Mouse (Mus musculus): ENCODE results near the gene Commd3. TPM values are rescaled to one million over a fixed set of nuclear protein-coding genes. Genes with fewer than 3 reads are reported as not detected.

Commd3 gene
- polyA plus RNA-seq, 1 experiment from 2014 or later, result 250 TPM

DNA sequence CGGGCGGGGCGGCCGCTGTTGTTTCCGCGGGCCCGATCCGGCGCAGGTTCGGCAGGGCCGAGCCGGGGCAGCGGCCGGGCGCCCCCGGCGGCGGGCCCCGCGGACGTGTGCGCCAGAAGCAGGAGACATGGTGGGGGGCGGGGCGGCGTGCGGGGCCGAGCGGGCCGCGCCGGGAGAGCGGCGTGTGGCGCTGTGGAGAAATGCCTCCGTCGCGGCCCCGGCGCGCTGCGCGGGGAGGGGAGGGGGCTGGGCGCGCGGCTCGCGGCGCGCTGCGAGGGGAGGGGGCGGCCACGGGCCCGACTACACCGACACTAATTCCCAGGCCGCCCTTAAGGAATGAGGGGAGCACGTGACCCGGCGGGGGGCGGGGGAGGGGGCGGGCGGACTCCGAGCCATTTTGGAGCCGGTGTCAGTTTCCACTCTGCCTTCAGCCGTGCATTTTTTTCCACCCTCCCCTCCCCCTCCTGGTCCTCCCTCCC is 4.3 kb downstream of the Commd3 start:
- Histone ChIP-seq H3K27me3 (peaks cover 26% of the 10 kb centered on the region), H3K9me3 (no peaks in the 10 kb centered on the region), H3K4me1 (peaks cover 38% of the 10 kb centered on the region), H3K9ac (peak overlapping the region; percentile 89), H3K4me2 (replicated peaks) (peak overlapping the region; percentile 80), H3K27ac (peak overlapping the region; percentile 88; the same call in 1 of the 2 replicates), H3K4me3 (peak overlapping the region; percentile 83), H3K36me3 (no peaks in the 10 kb centered on the region)
- WGBS, result 1% methylated on average over 32 of the region's 64 CpGs
- peak; percentile 92 for ATAC-seq (ENCODE audit: low FRiP score, low read depth)

DNA sequence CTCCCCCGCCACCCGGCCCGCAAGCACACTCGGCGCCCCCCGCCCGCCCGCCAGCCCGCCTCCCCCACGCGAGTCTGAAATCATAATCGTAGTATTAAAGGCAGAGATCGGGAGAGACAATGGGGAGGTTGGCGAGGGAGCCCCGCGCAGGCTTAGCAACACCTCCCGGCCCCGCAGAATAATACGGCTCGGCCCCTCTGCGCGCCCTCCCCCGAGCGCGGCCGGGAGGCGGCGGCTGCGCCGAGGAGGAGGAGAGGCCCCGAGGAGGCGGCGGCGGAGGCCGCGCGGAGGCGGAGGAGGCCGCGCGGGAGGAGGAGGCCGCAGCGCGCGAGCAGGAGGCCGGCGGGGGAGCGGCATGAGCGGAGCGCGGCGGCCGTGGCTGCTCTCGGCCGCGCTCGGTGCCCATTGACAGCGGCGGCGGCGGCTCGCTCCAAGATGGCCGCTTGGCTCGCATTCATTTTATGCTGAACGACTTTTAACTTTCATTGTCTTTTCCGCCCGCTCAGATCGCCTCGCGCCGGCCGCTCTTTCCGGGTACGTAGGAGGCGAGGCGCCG is 4.8 kb downstream of the Commd3 start, which contains the start of gene Bmi1:
Gene Bmi1 (plus strand): TSS at position 83 of the 556 bp plus-strand sequence.
- ATAC-seq (ENCODE audit: low FRiP score, low read depth), result peak; percentile 68
- Histone ChIP-seq H3K4me1 (peaks cover 38% of the 10 kb centered on the region), H3K4me3 (peak within 1 kb of the TSS; percentile 83), H3K9ac (peak within 1 kb of the TSS; percentile 89), H3K27me3 (peaks cover 26% of the 10 kb centered on the region), H3K9me3 (no peaks in the 10 kb centered on the region), H3K36me3 (no peaks in the 10 kb centered on the region), H3K27ac (peak within 1 kb of the TSS; percentile 88), H3K4me2 (replicated peaks) (peak within 1 kb of the TSS; percentile 80)
- 2% methylated on average over 57 of the region's 77 CpGs for WGBS

DNA sequence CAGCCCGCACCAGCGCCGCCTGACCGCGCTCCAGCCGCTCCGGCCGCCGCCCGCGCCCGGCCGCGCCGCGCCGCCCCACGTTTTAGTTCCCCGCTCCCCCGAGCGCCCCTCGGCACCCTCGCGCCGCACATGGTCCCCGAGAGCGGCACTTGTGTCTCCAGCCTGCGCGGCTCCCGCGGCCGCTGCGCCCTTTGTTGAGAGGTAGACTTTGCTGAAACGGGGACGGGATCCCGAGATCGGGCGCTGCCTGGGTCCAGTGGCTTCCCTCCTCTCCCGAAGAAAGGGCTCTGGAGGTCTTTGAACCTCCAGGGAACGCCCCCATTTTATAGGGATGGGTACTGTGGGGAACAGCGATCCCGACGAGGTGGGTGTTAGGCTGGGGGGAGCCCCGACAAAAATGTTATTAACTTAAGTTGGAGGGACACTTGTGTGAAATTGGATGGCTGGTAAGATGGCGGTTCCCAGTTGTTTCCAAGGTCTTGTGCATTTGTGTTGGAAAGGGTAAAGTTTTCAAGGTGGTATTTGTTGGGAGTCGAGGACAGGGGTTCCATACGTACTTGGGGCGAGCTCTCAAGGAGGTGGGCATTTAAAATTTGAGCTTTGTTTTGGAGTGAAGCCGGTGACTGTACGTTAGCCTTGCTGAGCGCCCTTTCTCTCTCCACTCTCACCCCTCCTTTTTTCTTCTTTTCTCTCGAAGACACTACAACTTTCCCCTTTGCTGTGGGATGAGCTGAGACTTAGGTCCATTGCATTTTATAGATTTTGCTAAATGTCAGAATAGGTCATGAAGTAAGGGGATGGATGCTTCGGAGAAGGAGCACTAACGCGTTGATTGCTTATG is 5.7 kb downstream of the Commd3 start:
- peaks cover 2% of the 10 kb centered on the region; the same call in 1 of the 2 replicates for H3K36me3 ChIP-seq
- no peak for ATAC-seq (ENCODE audit: low FRiP score, low read depth)
- H3K9me3 ChIP-seq, result no peaks in the 10 kb centered on the region
- peaks cover 31% of the 10 kb centered on the region for H3K27me3 ChIP-seq
- peaks cover 38% of the 10 kb centered on the region for H3K4me1 ChIP-seq
- H3K9ac ChIP-seq, result peak overlapping the region; percentile 89
- peak overlapping the region; percentile 83 for H3K4me3 ChIP-seq
- H3K4me2 ChIP-seq (replicated peaks), result peak overlapping the region; percentile 80
- H3K27ac ChIP-seq, result no peak overlapping the region
- under 1% methylated on average over 49 of the region's 55 CpGs for WGBS

DNA sequence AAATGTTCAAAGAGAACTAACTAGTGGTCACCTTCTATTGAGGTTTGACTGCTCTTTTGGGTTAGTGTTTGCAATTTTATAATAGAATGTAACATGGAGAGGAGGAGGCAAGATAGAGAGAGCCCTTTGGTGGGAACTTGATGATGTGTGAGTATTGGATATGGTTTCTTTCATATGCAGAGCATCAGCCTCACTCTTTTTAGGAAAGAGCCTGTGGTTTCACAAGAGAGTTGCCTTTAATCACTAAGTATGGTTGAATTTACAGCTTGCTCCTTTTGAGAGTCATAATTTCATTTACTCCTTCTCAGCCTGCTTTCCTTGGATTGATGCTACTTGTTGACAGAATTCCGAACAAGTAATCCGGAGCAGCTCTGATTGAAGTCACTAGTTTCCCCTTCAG is 7.5 kb downstream of the Commd3 start:
- H3K36me3 ChIP-seq, result peaks cover 11% of the 10 kb centered on the region
- H3K4me2 ChIP-seq (replicated peaks), result no peak overlapping the region
- peaks cover 38% of the 10 kb centered on the region for H3K27me3 ChIP-seq
- peaks cover 25% of the 10 kb centered on the region for H3K4me1 ChIP-seq
- no peak overlapping the region for H3K4me3 ChIP-seq
- H3K27ac ChIP-seq, result no peak overlapping the region
- H3K9ac ChIP-seq, result no peak overlapping the region
- WGBS, result 41% methylated on average over 2 of the region's 2 CpGs
- no peaks in the 10 kb centered on the region for H3K9me3 ChIP-seq
- no peak for ATAC-seq (ENCODE audit: low FRiP score, low read depth)

DNA sequence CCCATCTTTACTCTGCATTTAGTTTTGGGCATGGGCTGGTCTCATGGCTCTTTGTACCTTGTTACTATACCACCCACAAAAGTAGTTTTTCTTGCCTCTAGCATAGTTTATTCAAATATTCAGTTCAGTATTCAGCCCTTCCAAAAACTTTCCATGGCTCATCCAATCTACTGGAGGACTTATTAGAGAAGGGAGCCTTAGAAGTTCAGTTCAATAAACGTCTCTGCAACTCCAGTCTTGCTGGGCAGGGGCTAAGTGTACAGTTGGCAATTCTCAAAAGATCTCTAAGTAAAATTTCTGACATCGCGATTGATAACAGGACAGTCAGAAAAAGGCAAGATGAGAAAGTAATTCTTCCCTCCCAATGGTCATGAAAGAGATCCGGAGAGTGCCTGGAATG is 8.3 kb downstream of the Commd3 start:
- no peak overlapping the region for H3K27ac ChIP-seq
- peaks cover 11% of the 10 kb centered on the region for H3K36me3 ChIP-seq
- peak overlapping the region; percentile 75 for H3K4me2 ChIP-seq (replicated peaks)
- ATAC-seq (ENCODE audit: low FRiP score, low read depth), result no peak
- WGBS, result 1% methylated on average over 4 of the region's 4 CpGs
- peak overlapping the region; percentile 56 for H3K9ac ChIP-seq
- peaks cover 25% of the 10 kb centered on the region for H3K4me1 ChIP-seq
- peak overlapping the region; percentile 47 for H3K4me3 ChIP-seq
- H3K27me3 ChIP-seq, result peaks cover 38% of the 10 kb centered on the region
- no peaks in the 10 kb centered on the region for H3K9me3 ChIP-seq

DNA sequence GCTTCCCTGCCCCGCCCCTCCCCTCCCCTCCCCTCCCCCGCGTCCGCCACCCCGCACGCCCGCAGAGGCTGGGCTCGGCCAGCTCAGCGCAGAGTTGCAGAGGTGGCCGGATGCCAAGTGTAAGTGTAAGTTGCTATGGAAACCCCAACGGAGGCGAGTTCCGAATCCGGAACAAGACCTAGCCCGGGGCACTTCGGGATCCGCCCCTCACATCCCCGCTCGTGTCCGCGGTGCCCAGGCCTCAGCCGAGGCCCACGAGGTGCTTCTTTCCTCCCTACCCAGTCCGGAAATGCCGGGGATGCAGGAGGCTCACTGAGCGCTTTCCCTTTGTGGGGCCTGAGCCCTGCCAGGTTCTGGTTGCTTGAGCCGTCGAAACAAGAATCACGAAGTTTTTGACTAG is 8.8 kb downstream of the Commd3 start:
- Histone ChIP-seq H3K4me2 (replicated peaks) (peak overlapping the region; percentile 75), H3K27me3 (peaks cover 40% of the 10 kb centered on the region), H3K4me3 (peak overlapping the region; percentile 47), H3K36me3 (peaks cover 11% of the 10 kb centered on the region), H3K27ac (no peak overlapping the region), H3K9me3 (no peaks in the 10 kb centered on the region), H3K9ac (peak overlapping the region; percentile 56), H3K4me1 (peaks cover 20% of the 10 kb centered on the region)
- no peak for ATAC-seq (ENCODE audit: low FRiP score, low read depth)
- WGBS, result under 1% methylated on average over 29 of the region's 29 CpGs

DNA sequence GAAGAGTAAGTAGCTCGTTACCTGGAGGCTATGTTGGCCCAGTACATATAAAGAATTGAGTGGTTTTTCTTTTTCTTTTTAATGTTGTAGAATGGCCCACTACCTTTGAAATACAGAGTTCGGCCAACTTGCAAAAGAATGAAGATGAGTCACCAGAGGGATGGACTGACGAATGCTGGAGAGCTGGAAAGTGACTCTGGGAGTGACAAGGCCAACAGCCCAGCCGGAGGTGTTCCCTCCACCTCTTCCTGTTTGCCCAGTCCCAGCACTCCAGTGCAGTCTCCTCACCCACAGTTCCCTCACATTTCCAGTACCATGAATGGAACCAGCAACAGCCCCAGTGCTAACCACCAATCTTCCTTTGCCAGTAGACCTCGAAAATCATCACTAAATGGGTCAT is 11.9 kb downstream of the Commd3 start:
- Histone ChIP-seq H3K9me3 (no peaks in the 10 kb centered on the region), H3K27me3 (peaks cover 65% of the 10 kb centered on the region), H3K9ac (no peak overlapping the region), H3K4me3 (no peak overlapping the region), H3K36me3 (peaks cover 11% of the 10 kb centered on the region), H3K4me2 (replicated peaks) (no peak overlapping the region), H3K4me1 (peaks cover 18% of the 10 kb centered on the region), H3K27ac (no peak overlapping the region)
- 60% methylated on average over 5 of the region's 5 CpGs for WGBS
- ATAC-seq (ENCODE audit: low FRiP score, low read depth), result no peak

DNA sequence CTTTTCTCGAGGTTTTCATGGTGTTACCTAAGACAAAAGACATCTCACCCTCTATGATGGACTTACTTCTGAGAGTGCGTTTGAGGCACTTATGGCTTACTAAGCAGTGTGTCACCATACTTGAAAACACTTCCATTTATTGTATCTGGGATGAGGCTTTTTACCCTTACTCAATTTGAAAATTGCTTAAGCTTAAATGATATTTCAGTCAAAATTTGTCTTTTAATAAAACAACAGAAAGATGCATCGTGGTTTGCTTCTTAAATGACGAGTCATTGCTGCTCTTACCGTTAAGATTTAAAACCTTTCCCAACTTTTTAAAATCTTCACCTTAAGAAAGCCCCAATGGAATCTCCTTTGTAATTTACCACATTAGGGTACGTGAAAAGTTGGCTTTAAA is 14.2 kb downstream of the Commd3 start:
- Histone ChIP-seq H3K4me2 (replicated peaks) (no peak overlapping the region), H3K27ac (no peak overlapping the region), H3K4me1 (peaks cover 20% of the 10 kb centered on the region), H3K9me3 (no peaks in the 10 kb centered on the region), H3K9ac (no peak overlapping the region), H3K4me3 (no peak overlapping the region), H3K36me3 (peaks cover 11% of the 10 kb centered on the region), H3K27me3 (peaks cover 68% of the 10 kb centered on the region)
- no peak for ATAC-seq (ENCODE audit: low FRiP score, low read depth)
- WGBS, result 38% methylated on average over 6 of the region's 6 CpGs

DNA sequence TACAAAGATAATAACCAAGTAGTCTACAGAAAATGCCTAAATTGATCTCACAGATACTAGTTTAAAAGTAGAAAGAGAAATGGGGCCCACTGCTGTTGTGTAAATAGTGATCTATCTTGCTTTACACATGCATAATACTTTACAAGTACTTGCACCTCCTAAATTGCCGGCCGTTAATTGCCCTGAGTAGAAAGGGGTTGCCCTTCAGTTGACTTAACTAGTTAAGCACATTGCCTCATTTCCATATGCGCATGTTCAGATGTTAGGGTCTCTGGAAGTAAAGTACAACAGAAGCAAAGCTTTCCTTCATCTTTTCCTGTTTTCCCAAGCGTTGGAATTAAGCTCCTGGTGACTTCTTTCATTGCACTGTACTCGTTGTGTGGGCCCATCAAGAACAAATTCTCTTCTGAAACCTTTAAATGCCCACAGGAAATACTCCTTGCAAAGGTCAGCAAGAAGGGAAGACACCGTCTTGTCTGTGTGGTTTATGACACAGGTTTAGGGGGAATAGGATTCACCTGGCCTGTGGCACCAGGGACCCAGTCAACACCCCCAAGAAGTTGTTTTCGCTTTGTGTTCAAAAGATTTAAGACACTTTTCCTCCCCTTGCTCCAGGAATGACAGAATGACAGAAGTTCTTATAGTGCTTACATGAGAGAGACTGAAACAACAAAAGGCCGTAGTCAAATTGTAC is 14.8 kb downstream of the Commd3 start:
- no peaks in the 10 kb centered on the region for H3K9me3 ChIP-seq
- no peak overlapping the region for H3K27ac ChIP-seq
- H3K4me2 ChIP-seq (replicated peaks), result no peak overlapping the region
- WGBS, result 19% methylated on average over 8 of the region's 8 CpGs
- no peak for ATAC-seq (ENCODE audit: low FRiP score, low read depth)
- H3K27me3 ChIP-seq, result peaks cover 69% of the 10 kb centered on the region
- no peak overlapping the region for H3K4me3 ChIP-seq
- H3K36me3 ChIP-seq, result peaks cover 11% of the 10 kb centered on the region
- peaks cover 20% of the 10 kb centered on the region for H3K4me1 ChIP-seq
- no peak overlapping the region for H3K9ac ChIP-seq

DNA sequence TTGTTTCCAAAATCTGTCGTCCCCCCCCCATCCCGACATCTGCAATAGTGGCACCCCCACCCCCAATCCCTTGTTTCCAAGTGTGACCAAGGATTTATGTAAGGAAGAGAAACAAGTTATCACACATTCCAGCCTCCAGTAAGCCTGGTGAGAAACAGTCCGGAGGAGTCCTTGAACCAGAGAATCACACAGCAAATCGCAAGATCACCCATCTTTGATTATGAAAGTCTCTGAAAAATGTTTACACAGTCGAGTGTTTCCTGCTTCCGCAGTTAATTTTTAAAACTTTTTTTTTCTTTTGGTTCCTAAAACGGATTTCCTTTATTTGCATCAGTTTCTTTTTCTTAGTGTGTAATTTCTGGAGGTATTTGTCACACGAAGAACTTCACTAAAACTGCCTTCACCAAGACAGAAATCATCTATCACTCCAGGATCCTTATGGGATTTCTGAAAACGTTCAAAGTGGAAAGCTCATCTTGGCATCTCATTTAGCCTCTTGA is 15.5 kb downstream of the Commd3 start:
- Histone ChIP-seq H3K4me1 (peaks cover 20% of the 10 kb centered on the region), H3K4me3 (no peak overlapping the region), H3K9me3 (no peaks in the 10 kb centered on the region), H3K27me3 (peaks cover 72% of the 10 kb centered on the region), H3K9ac (no peak overlapping the region), H3K4me2 (replicated peaks) (no peak overlapping the region), H3K27ac (no peak overlapping the region), H3K36me3 (peaks cover 8% of the 10 kb centered on the region)
- no peak for ATAC-seq (ENCODE audit: low FRiP score, low read depth)
- WGBS, result 5% methylated on average over 9 of the region's 9 CpGs

DNA sequence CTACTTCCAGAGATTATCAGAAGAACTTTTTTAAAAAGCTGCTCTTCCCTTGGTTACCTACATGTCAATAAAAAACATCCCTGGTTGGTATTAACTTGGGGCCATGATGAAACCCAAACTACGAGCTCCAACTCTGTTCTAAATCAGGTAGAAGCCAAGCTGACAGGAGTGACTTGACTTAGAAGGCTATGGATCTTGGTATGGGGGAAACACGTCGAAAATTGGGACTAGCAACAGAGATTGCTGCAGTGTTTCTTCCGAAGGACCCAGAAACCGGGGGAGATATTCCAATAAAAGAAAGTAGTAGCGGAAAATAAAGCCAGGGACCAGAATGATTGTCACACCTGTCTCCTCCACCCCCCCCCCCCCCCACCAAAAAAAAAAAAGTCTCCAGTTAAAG is 16.1 kb downstream of the Commd3 start:
- Histone ChIP-seq H3K4me2 (replicated peaks) (peak overlapping the region; percentile 77), H3K27ac (no peak overlapping the region), H3K9ac (no peak overlapping the region), H3K4me3 (peak overlapping the region; percentile 50), H3K36me3 (peaks cover 8% of the 10 kb centered on the region), H3K4me1 (peaks cover 20% of the 10 kb centered on the region), H3K9me3 (no peaks in the 10 kb centered on the region), H3K27me3 (peaks cover 77% of the 10 kb centered on the region)
- no peak for ATAC-seq (ENCODE audit: low FRiP score, low read depth)
- WGBS, result 1% methylated on average over 6 of the region's 6 CpGs

DNA sequence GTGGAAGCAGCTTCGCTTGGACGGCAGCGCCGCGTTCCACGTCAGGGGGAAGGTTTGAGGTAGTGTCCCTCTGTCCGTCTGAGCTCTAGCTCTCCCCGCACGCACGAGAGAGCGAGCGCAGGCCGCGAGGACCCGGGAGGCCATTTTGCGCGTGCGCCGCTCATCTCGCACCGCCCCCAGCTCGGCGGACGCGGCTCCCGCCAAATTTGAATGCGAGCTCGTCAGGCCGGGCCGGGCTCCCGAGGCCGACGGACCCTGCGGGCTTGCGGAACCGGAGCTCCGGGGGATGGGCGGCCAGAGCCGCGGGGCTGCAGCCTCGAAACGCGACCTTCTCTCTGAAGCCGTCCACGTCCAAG is 16.5 kb downstream of the Commd3 start:
- WGBS, result under 1% methylated on average over 45 of the region's 45 CpGs
- peaks cover 77% of the 10 kb centered on the region for H3K27me3 ChIP-seq
- H3K9me3 ChIP-seq, result no peaks in the 10 kb centered on the region
- peak; percentile 38; the same call in 1 of the 2 replicates for ATAC-seq (ENCODE audit: low FRiP score, low read depth)
- H3K4me2 ChIP-seq (replicated peaks), result peak overlapping the region; percentile 77
- H3K4me1 ChIP-seq, result peaks cover 22% of the 10 kb centered on the region
- peak overlapping the region; percentile 50 for H3K4me3 ChIP-seq
- H3K36me3 ChIP-seq, result peaks cover 8% of the 10 kb centered on the region
- no peak overlapping the region for H3K9ac ChIP-seq
- no peak overlapping the region for H3K27ac ChIP-seq
